ENCODE assay signal across 1 mouse cellular context in the genomic region with DNA sequence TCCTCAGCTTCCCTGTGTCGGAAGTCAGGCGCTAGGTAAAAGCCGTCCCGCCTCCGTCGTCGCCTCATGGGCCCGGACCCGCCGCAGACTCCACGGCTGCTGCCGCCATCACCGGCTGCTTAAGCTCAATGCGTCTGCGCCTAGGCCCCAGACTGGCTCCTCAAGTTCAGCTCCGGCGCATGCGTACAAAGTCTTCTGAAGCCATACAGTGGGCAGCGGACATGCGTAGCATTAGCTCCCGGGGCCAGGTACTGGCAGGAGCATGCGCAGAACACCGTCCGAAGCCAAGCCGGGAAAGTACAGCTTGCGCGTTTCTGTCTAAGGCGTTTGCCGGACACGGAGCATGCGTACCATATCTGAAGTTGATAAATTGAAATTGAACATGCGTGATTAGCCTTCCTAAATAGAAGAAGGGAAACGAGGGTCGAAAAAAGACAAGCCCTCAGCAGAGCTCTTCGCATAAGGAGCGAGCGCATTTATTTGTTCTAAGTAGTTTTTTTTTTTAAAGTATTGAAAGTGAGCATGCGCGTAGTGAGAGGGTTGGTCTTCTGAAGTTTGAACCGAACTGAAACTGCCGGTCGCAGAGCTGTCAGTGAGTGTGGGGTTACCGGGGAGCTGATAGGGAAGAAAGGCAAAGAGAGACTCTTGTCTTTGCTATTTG.
TF ChIP-seq lines count a peak whose summit lies in the region.

A gene (minus strand): TSS at position 167 of the 661 bp plus-strand sequence.
A gene (plus strand): TSS at position 353 of the 661 bp plus-strand sequence.

TF ChIP-seq in MEL, 35 proteins besides CTCF, POLR2A, EP300 and RAD21 (continued from another document):
- TF ChIP-seq CHD2 (IDR thresholded peaks at IDR 0.05; ENCODE audit: low read length): no peak
- peak; percentile 96 for TF ChIP-seq POLR2AphosphoS2 (IDR thresholded peaks at IDR 0.05; ENCODE audit: low read length)
- no peak for TF ChIP-seq USF2 (IDR thresholded peaks at IDR 0.05; ENCODE audit: borderline replicate concordance in 1 of 2, insufficient read depth in 1 of 2, low read depth in 1 of 2, low read length in 2 of 2)
- TF ChIP-seq GABPA (IDR thresholded peaks at IDR 0.05; ENCODE audit: low read depth, low read length): no peak
- peak; percentile 60; the same call in 1 of the 2 replicates for TF ChIP-seq USF1 (IDR thresholded peaks at IDR 0.05; ENCODE audit: low read depth, low read length)
- TF ChIP-seq ZNF384 (IDR thresholded peaks at IDR 0.05; ENCODE audit: low read depth, low read length): peak; percentile 91
- peak; percentile 98 for TF ChIP-seq KAT2A (conservative IDR thresholded peaks at IDR 0.05; ENCODE audit: low read depth, low read length)
- peak; percentile 86 for TF ChIP-seq ELF1 (IDR thresholded peaks at IDR 0.05; ENCODE audit: low read depth, low read length)
- peak; percentile 98 for TF ChIP-seq NELFE (IDR thresholded peaks at IDR 0.05; ENCODE audit: low read depth, low read length)
- peak; percentile 76; the same call in 1 of the 2 replicates for TF ChIP-seq E2F4 (IDR thresholded peaks at IDR 0.05; ENCODE audit: borderline replicate concordance, low read depth, low read length)
- TF ChIP-seq ZC3H11A (IDR thresholded peaks at IDR 0.05; ENCODE audit: low read depth, low read length): no peak
- TF ChIP-seq TBP (IDR thresholded peaks at IDR 0.05; ENCODE audit: low read depth, low read length): peak; percentile 85
- TF ChIP-seq MYB (IDR thresholded peaks at IDR 0.05; ENCODE audit: low read depth, low read length): peak; percentile 19; the same call in 1 of the 2 replicates
- no peak for TF ChIP-seq ZKSCAN1 (IDR thresholded peaks at IDR 0.05; ENCODE audit: low read depth, low read length)
- peak; percentile 44; the same call in 1 of the 2 replicates for TF ChIP-seq MAZ (IDR thresholded peaks at IDR 0.05; ENCODE audit: low read depth, low read length)
- peak; percentile 94 for TF ChIP-seq MXI1 (IDR thresholded peaks at IDR 0.05; ENCODE audit: low read depth, low read length)
- no peak for TF ChIP-seq RCOR1 (IDR thresholded peaks at IDR 0.05; ENCODE audit: low read depth, low read length)
- TF ChIP-seq TAL1 (IDR thresholded peaks at IDR 0.05; ENCODE audit: low read length): no peak
- TF ChIP-seq JUND (IDR thresholded peaks at IDR 0.05; ENCODE audit: low read depth, low read length): no peak
- TF ChIP-seq BHLHE40 (IDR thresholded peaks at IDR 0.05; ENCODE audit: borderline replicate concordance, low read depth, low read length): no peak
- TF ChIP-seq GATA1 (IDR thresholded peaks at IDR 0.05; ENCODE audit: low read depth, low read length): peak; percentile 65
TF ChIP-seq in MEL: peak in this region for 21.
